Mouse (Mus musculus): ENCODE data around the gene Hk2. TPM values are rescaled to one million over a fixed set of nuclear protein-coding genes. Genes with fewer than 3 reads are reported as not detected.
A peak's percentile ranks its signal among the peaks of the same experiment; 100 is the strongest.

Hk2 gene
- polyA plus RNA-seq, 1 experiment from 2014 or later, result 31.0 TPM

GRCm38 (mm10) chr6:82769704-82770103 is 4.5 kb downstream of the Hk2 start:
- H3K4me1 ChIP-seq (ENCODE audit: control insufficient read depth in 2 of 2, insufficient read depth in 2 of 2, low read length in 2 of 2), result peaks cover 17 to 46% of the 10 kb centered on the region in 2 experiments

DNA sequence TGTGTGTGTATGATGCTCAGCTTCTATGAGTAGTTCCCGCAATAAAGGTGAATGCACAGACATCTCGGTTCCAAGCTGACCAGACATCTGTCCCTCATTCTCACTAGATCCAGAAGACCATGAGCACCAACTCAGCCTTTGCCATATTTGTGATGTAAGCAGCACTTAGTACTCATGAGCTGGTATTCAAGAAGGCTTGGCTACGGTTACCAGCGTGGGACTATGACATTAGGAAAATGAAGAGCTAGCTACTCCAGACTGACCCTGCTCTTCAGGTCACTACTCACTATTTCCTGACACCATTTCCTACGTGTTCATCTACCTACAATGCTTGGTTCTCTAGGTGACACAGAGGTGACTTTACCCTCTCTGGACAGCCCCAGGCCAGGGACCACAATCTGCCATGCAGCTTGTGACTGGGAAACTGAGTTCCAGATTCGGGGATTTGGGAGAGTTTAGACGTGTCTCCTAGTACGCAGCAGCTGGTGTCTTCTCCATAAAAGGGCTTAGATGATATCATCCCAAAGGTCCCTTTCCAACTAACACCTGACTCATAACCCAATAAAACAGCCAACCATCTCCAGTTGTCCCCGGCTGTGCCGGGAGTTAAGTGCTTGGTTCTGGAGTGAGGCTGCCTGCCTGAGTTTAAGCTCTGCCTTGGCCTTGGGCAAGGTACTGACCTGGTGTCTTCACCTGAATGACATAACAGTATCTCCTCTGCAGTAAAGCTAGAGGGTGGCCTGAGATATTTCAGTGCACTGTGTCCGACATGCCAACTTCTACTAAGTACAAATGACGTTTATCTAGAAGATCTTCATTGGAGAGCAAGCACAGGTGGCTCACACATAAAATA is 6.3 kb downstream of the Hk2 start:
- H3K27me3 ChIP-seq (ENCODE audit: control insufficient read depth, insufficient read depth, low read length), result no peaks in the 10 kb centered on the region
- H3K4me1 ChIP-seq (ENCODE audit: control insufficient read depth in 2 of 2, insufficient read depth in 2 of 2, low read length in 2 of 2), result peaks cover 32 to 63% of the 10 kb centered on the region in 2 experiments
- no peaks in the 10 kb centered on the region for H3K36me3 ChIP-seq (ENCODE audit: control insufficient read depth, insufficient read depth, low read length)
- no peak overlapping the region for H3K9ac ChIP-seq (ENCODE audit: low read length)
- no peaks in the 10 kb centered on the region for H3K9me3 ChIP-seq (ENCODE audit: control insufficient read depth, low read length)
- no peak for ATAC-seq (ENCODE audit: insufficient number of reproducible peaks, insufficient read depth, low FRiP score, low read depth)
- whole genome bisulfite sequencing, result 86% methylated on average over 12 of the region's 12 CpGs
- no peak overlapping the region for H3K4me2 ChIP-seq (ENCODE audit: low read length)
- no peak overlapping the region for H3K27ac ChIP-seq (replicated peaks in 1 of 2; ENCODE audit: control insufficient read depth in 1 of 2, insufficient read depth in 1 of 2, low read depth in 2 of 2, low read length in 2 of 2)
- H3K4me3 ChIP-seq (ENCODE audit: control insufficient read depth in 1 of 2, insufficient read depth in 1 of 2, low read depth in 1 of 2, low read length in 2 of 2), result no peak overlapping the region

More at GRCm38 (mm10) chr6:82769704-82770103, 4.5 kb downstream of the Hk2 start:
- Histone ChIP-seq H3K36me3 (ENCODE audit: control insufficient read depth, insufficient read depth, low read length) (no peaks in the 10 kb centered on the region), H3K9ac (ENCODE audit: low read length) (no peak overlapping the region), H3K4me2 (ENCODE audit: low read length) (no peak overlapping the region), H3K27ac (replicated peaks in 1 of 2; ENCODE audit: control insufficient read depth in 1 of 2, insufficient read depth in 1 of 2, low read depth in 2 of 2, low read length in 2 of 2) (no peak overlapping the region), H3K4me3 (ENCODE audit: control insufficient read depth in 1 of 2, insufficient read depth in 1 of 2, low read depth in 1 of 2, low read length in 2 of 2) (no peak overlapping the region), H3K27me3 (ENCODE audit: control insufficient read depth, insufficient read depth, low read length) (no peaks in the 10 kb centered on the region), H3K9me3 (ENCODE audit: control insufficient read depth, low read length) (no peaks in the 10 kb centered on the region)
- WGBS, result 68% methylated on average over 4 of the region's 5 CpGs
- no peak for ATAC-seq (ENCODE audit: insufficient number of reproducible peaks, insufficient read depth, low FRiP score, low read depth)

DNA sequence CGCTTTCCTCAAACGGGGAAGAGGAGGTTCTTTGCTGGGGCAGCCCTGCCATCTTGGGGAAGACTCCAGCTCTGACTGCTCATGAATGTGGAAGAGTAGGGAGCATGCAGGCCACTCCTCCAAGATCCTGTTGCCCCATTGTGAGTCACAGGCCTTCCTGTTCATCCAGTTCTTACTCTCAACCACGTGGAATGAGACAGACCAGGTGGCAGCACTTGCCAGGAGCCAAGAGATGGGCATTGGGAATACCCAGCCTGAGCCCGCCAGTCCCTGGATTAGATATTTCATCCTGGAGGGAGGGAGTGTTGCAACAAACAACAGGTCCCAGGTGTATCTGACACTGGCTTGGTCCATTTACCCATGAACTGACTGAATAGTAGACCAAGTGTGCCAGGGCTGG is 7.6 kb downstream of the Hk2 start:
- H3K36me3 ChIP-seq (ENCODE audit: control insufficient read depth, insufficient read depth, low read length), result no peaks in the 10 kb centered on the region
- no peak for ATAC-seq (ENCODE audit: insufficient number of reproducible peaks, insufficient read depth, low FRiP score, low read depth)
- no peak overlapping the region for H3K9ac ChIP-seq (ENCODE audit: low read length)
- 58% methylated on average over 4 of the region's 4 CpGs for WGBS
- H3K4me3 ChIP-seq (ENCODE audit: control insufficient read depth in 1 of 2, insufficient read depth in 1 of 2, low read depth in 1 of 2, low read length in 2 of 2), result no peak overlapping the region
- H3K27me3 ChIP-seq (ENCODE audit: control insufficient read depth, insufficient read depth, low read length), result no peaks in the 10 kb centered on the region
- H3K27ac ChIP-seq (replicated peaks in 1 of 2; ENCODE audit: control insufficient read depth in 1 of 2, insufficient read depth in 1 of 2, low read depth in 2 of 2, low read length in 2 of 2), result 0 out of 4 replicates have a peak overlapping the region, but pooled peaks of 1 of the 2 experiments have one; percentile 9
- H3K9me3 ChIP-seq (ENCODE audit: control insufficient read depth, low read length), result no peaks in the 10 kb centered on the region
- no peak overlapping the region for H3K4me2 ChIP-seq (ENCODE audit: low read length)
- H3K4me1 ChIP-seq (ENCODE audit: control insufficient read depth in 2 of 2, insufficient read depth in 2 of 2, low read length in 2 of 2), result peaks cover 40 to 71% of the 10 kb centered on the region in 2 experiments

DNA sequence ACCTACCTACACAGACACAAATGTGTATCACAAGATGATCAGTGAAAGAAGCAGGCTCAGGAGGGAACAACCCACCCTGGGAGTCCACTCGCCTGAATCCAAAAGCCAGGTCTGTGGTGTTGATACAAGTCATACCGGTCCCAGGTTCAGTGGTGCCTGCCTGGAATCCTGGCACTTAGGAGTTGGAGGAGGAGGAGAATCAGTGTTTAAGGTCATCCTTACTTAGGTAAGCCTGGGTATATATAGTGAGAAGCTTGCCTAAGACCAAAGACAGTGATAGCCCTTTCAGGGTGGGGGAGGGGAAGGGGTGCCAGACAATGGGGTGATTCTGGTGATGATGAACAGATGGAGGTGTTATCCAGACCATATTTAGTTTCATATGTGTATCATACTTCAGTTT is 9.0 kb downstream of the Hk2 start:
- Histone ChIP-seq H3K27me3 (ENCODE audit: control insufficient read depth, insufficient read depth, low read length) (no peaks in the 10 kb centered on the region), H3K4me3 (ENCODE audit: control insufficient read depth in 1 of 2, insufficient read depth in 1 of 2, low read depth in 1 of 2, low read length in 2 of 2) (no peak overlapping the region), H3K36me3 (ENCODE audit: control insufficient read depth, insufficient read depth, low read length) (no peaks in the 10 kb centered on the region), H3K4me2 (ENCODE audit: low read length) (no peak overlapping the region), H3K27ac (replicated peaks in 1 of 2; ENCODE audit: control insufficient read depth in 1 of 2, insufficient read depth in 1 of 2, low read depth in 2 of 2, low read length in 2 of 2) (peak overlapping the region in 1 of 2 experiments; percentile 90; a peak in 1 of 4 replicates), H3K9ac (ENCODE audit: low read length) (no peak overlapping the region), H3K9me3 (ENCODE audit: control insufficient read depth, low read length) (no peaks in the 10 kb centered on the region), H3K4me1 (ENCODE audit: control insufficient read depth in 2 of 2, insufficient read depth in 2 of 2, low read length in 2 of 2) (peaks cover 39 to 72% of the 10 kb centered on the region in 2 experiments)
- WGBS, result 73% methylated on average over 2 of the region's 2 CpGs
- ATAC-seq (ENCODE audit: insufficient number of reproducible peaks, insufficient read depth, low FRiP score, low read depth), result no peak

GRCm38 (mm10) chr6:82763871-82764503 is 10.3 kb downstream of the Hk2 start:
- H3K9ac ChIP-seq (ENCODE audit: low read length), result peak overlapping the region; percentile 58
- no peaks in the 10 kb centered on the region for H3K9me3 ChIP-seq (ENCODE audit: control insufficient read depth, low read length)
- no peaks in the 10 kb centered on the region for H3K27me3 ChIP-seq (ENCODE audit: control insufficient read depth, insufficient read depth, low read length)
- WGBS, result 2% methylated on average over 9 of the region's 9 CpGs
- H3K4me2 ChIP-seq (ENCODE audit: low read length), result peak overlapping the region; percentile 46
- peak; percentile 70 for ATAC-seq (ENCODE audit: insufficient number of reproducible peaks, insufficient read depth, low FRiP score, low read depth)
- H3K27ac ChIP-seq (replicated peaks in 1 of 2; ENCODE audit: control insufficient read depth in 1 of 2, insufficient read depth in 1 of 2, low read depth in 2 of 2, low read length in 2 of 2), result peak overlapping the region; percentile 90
- H3K4me1 ChIP-seq (ENCODE audit: control insufficient read depth in 2 of 2, insufficient read depth in 2 of 2, low read length in 2 of 2), result peaks cover 42 to 63% of the 10 kb centered on the region in 2 experiments
- H3K36me3 ChIP-seq (ENCODE audit: control insufficient read depth, insufficient read depth, low read length), result peaks cover 7% of the 10 kb centered on the region; the same call in 1 of the 2 replicates
- H3K4me3 ChIP-seq (ENCODE audit: control insufficient read depth in 1 of 2, insufficient read depth in 1 of 2, low read depth in 1 of 2, low read length in 2 of 2), result no peak overlapping the region

DNA sequence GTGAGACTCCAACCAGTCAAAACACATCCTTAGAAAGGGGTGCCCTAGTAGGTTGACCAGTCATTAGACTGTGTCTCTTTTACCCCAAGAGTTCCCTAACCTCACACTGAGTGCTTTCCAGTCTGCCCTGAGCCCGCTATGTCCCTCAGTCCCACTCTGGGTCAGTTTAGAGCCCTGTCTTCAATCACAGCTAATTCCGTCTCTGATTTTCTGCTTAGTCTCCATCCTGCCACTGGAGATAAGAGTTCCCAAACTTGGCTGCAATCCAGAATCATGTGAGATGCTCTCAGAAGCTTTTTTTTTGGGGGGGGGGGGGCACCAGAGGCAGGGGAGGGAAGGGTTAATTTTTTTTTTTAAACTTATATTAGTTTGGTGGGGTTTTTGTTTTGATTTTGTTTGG is 11.5 kb downstream of the Hk2 start:
- Histone ChIP-seq H3K9me3 (ENCODE audit: control insufficient read depth, low read length) (no peaks in the 10 kb centered on the region), H3K4me1 (ENCODE audit: control insufficient read depth in 2 of 2, insufficient read depth in 2 of 2, low read length in 2 of 2) (peaks cover 47 to 68% of the 10 kb centered on the region in 2 experiments), H3K4me3 (ENCODE audit: control insufficient read depth in 1 of 2, insufficient read depth in 1 of 2, low read depth in 1 of 2, low read length in 2 of 2) (no peak overlapping the region), H3K4me2 (ENCODE audit: low read length) (peak overlapping the region; percentile 25; the same call in 1 of the 2 replicates), H3K27ac (replicated peaks in 1 of 2; ENCODE audit: control insufficient read depth in 1 of 2, insufficient read depth in 1 of 2, low read depth in 2 of 2, low read length in 2 of 2) (peak overlapping the region; percentile 76 to 90), H3K36me3 (ENCODE audit: control insufficient read depth, insufficient read depth, low read length) (peaks cover 11% of the 10 kb centered on the region; the same call in 1 of the 2 replicates), H3K9ac (ENCODE audit: low read length) (peak overlapping the region; percentile 46; the same call in 1 of the 2 replicates), H3K27me3 (ENCODE audit: control insufficient read depth, insufficient read depth, low read length) (no peaks in the 10 kb centered on the region)
- WGBS, result 7% methylated on average over 2 of the region's 2 CpGs
- 0 out of 2 replicates have a peak, but pooled peaks have one; percentile 40 for ATAC-seq (ENCODE audit: insufficient number of reproducible peaks, insufficient read depth, low FRiP score, low read depth)

DNA sequence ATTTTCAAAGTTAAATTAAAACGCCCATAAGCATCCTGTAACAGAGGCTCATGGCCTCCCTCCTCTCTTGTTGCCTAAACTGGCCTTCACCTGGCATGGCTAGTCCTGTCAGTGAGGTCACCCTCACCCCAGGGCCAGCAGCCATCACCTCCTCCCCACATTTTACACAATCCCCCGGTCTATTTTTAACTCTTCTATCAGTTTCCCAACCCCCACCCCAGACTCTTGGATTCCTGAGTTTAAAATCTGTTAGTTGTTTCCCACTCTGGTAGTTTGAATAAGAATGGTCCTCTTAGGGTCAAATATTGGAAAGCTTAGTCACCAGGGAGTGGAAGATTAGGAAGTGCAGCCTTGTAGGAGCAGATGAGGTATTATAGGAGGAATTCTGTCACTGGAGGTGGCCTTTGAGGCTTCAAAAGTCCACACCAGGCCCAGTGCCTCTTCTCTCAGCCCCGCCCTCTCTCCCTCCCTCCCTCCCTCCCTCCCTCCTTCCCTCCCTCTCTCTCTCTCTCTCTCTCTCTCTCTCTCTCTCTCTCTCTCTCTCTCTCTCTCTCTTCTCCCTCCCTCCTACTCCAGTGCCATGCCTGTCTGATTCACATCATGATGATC is 13.4 kb downstream of the Hk2 start:
- 34% methylated on average over 3 of the region's 3 CpGs for WGBS
- Histone ChIP-seq H3K9ac (ENCODE audit: low read length) (peak overlapping the region; percentile 30; the same call in 1 of the 2 replicates), H3K36me3 (ENCODE audit: control insufficient read depth, insufficient read depth, low read length) (peaks cover 13% of the 10 kb centered on the region; the same call in 1 of the 2 replicates), H3K27ac (replicated peaks in 1 of 2; ENCODE audit: control insufficient read depth in 1 of 2, insufficient read depth in 1 of 2, low read depth in 2 of 2, low read length in 2 of 2) (peak overlapping the region; percentile 76 to 90), H3K4me3 (ENCODE audit: control insufficient read depth in 1 of 2, insufficient read depth in 1 of 2, low read depth in 1 of 2, low read length in 2 of 2) (no peak overlapping the region), H3K9me3 (ENCODE audit: control insufficient read depth, low read length) (no peaks in the 10 kb centered on the region), H3K27me3 (ENCODE audit: control insufficient read depth, insufficient read depth, low read length) (no peaks in the 10 kb centered on the region), H3K4me2 (ENCODE audit: low read length) (no peak overlapping the region; the same call in 1 of the 2 replicates), H3K4me1 (ENCODE audit: control insufficient read depth in 2 of 2, insufficient read depth in 2 of 2, low read length in 2 of 2) (peaks cover 55 to 87% of the 10 kb centered on the region in 2 experiments)
- ATAC-seq (ENCODE audit: insufficient number of reproducible peaks, insufficient read depth, low FRiP score, low read depth), result no peak

All from heart, embryonic 14.5 days (tissue).